Mouse (Mus musculus): ENCODE results near the gene Mtif2. TPM values are rescaled to one million over a fixed set of nuclear protein-coding genes. Genes with fewer than 3 reads are reported as not detected.

Gene Mtif2
- polyA plus RNA-seq, 1 experiment: not detected

- TF ChIP-seq POLR2A (IDR thresholded peaks at IDR 0.05; ENCODE audit: insufficient read depth, low read depth, low read length): no peak
- no peak for TF ChIP-seq CTCF (IDR thresholded peaks at IDR 0.05; ENCODE audit: insufficient read depth, low read depth, low read length)
- peak overlapping the region; percentile 83 for H3K4me3 ChIP-seq (ENCODE audit: insufficient read depth, low read depth, low read length)
- peak overlapping the region; percentile 92; the same call in 1 of the 2 replicates for H3K27ac ChIP-seq (ENCODE audit: insufficient read depth, low read depth, low read length)
- no peaks in the 10 kb centered on the region; the same call in 1 of the 2 replicates for H3K4me1 ChIP-seq (ENCODE audit: control insufficient read depth, insufficient read depth, low read length)
- 23% methylated on average over 23 of the region's 23 CpGs for WGBS
Measured at GRCm38 (mm10) chr11:29548504-29549424, 22.6 kb downstream of the Mtif2 start.

- H3K27ac ChIP-seq (ENCODE audit: insufficient read depth, low read depth, low read length): no peak overlapping the region
- no peaks in the 10 kb centered on the region; the same call in 1 of the 2 replicates for H3K4me1 ChIP-seq (ENCODE audit: control insufficient read depth, insufficient read depth, low read length)
- TF ChIP-seq POLR2A (IDR thresholded peaks at IDR 0.05; ENCODE audit: insufficient read depth, low read depth, low read length): no peak
- no peak overlapping the region for H3K4me3 ChIP-seq (ENCODE audit: insufficient read depth, low read depth, low read length)
- WGBS: 59% methylated on average over 1 of the region's 1 CpGs
Measured at GRCm38 (mm10) chr11:29549425-29549778, 23.2 kb downstream of the Mtif2 start.

- Histone ChIP-seq H3K4me3 (ENCODE audit: insufficient read depth, low read depth, low read length) (no peak overlapping the region), H3K4me1 (ENCODE audit: control insufficient read depth, insufficient read depth, low read length) (no peaks in the 10 kb centered on the region), H3K27ac (ENCODE audit: insufficient read depth, low read depth, low read length) (no peak overlapping the region)
- WGBS: 91% methylated on average over 9 of the region's 9 CpGs
- no peak for TF ChIP-seq POLR2A (IDR thresholded peaks at IDR 0.05; ENCODE audit: insufficient read depth, low read depth, low read length)
- TF ChIP-seq CTCF (IDR thresholded peaks at IDR 0.05; ENCODE audit: insufficient read depth, low read depth, low read length): no peak
Measured at GRCm38 (mm10) chr11:29560452-29560851, 34.2 kb downstream of the Mtif2 start.

GRCm38 (mm10) chr11:29560990-29561389 is 34.8 kb downstream of the Mtif2 start:
- H3K4me3 ChIP-seq (ENCODE audit: insufficient read depth, low read depth, low read length): no peak overlapping the region
- no peak overlapping the region for H3K27ac ChIP-seq (ENCODE audit: insufficient read depth, low read depth, low read length)
- no peaks in the 10 kb centered on the region for H3K4me1 ChIP-seq (ENCODE audit: control insufficient read depth, insufficient read depth, low read length)
- TF ChIP-seq CTCF (IDR thresholded peaks at IDR 0.05; ENCODE audit: insufficient read depth, low read depth, low read length) (no peak), POLR2A (IDR thresholded peaks at IDR 0.05; ENCODE audit: insufficient read depth, low read depth, low read length) (no peak)
- 85% methylated on average over 3 of the region's 3 CpGs for WGBS

GRCm38 (mm10) chr11:29563406-29563805 is 37.2 kb downstream of the Mtif2 start:
- Histone ChIP-seq H3K4me1 (ENCODE audit: control insufficient read depth, insufficient read depth, low read length) (no peaks in the 10 kb centered on the region), H3K27ac (ENCODE audit: insufficient read depth, low read depth, low read length) (no peak overlapping the region), H3K4me3 (ENCODE audit: insufficient read depth, low read depth, low read length) (no peak overlapping the region)
- 89% methylated on average over 2 of the region's 2 CpGs for WGBS
- TF ChIP-seq POLR2A (IDR thresholded peaks at IDR 0.05; ENCODE audit: insufficient read depth, low read depth, low read length) (no peak), CTCF (IDR thresholded peaks at IDR 0.05; ENCODE audit: insufficient read depth, low read depth, low read length) (no peak)

- no peaks in the 10 kb centered on the region for H3K4me1 ChIP-seq (ENCODE audit: control insufficient read depth, insufficient read depth, low read length)
- H3K4me3 ChIP-seq (ENCODE audit: insufficient read depth, low read depth, low read length): no peak overlapping the region
- H3K27ac ChIP-seq (ENCODE audit: insufficient read depth, low read depth, low read length): no peak overlapping the region
- TF ChIP-seq POLR2A (IDR thresholded peaks at IDR 0.05; ENCODE audit: insufficient read depth, low read depth, low read length): no peak
- 75% methylated on average over 3 of the region's 3 CpGs for WGBS
Measured at GRCm38 (mm10) chr11:29571536-29571935, 45.3 kb downstream of the Mtif2 start.

- TF ChIP-seq POLR2A (IDR thresholded peaks at IDR 0.05; ENCODE audit: insufficient read depth, low read depth, low read length): no peak
- no peak for TF ChIP-seq CTCF (IDR thresholded peaks at IDR 0.05; ENCODE audit: insufficient read depth, low read depth, low read length)
- no peak overlapping the region for H3K4me3 ChIP-seq (ENCODE audit: insufficient read depth, low read depth, low read length)
- 83% methylated on average over 2 of the region's 2 CpGs for WGBS
Measured at GRCm38 (mm10) chr11:29572656-29573055, 46.4 kb downstream of the Mtif2 start.

GRCm38 (mm10) chr11:29579610-29580009 is 53.4 kb downstream of the Mtif2 start:
- Histone ChIP-seq H3K27ac (ENCODE audit: insufficient read depth, low read depth, low read length) (no peak overlapping the region), H3K4me1 (ENCODE audit: control insufficient read depth, insufficient read depth, low read length) (no peaks in the 10 kb centered on the region), H3K4me3 (ENCODE audit: insufficient read depth, low read depth, low read length) (no peak overlapping the region)
- no peak for TF ChIP-seq POLR2A (IDR thresholded peaks at IDR 0.05; ENCODE audit: insufficient read depth, low read depth, low read length)
- no peak for TF ChIP-seq CTCF (IDR thresholded peaks at IDR 0.05; ENCODE audit: insufficient read depth, low read depth, low read length)

More at GRCm38 (mm10) chr11:29572656-29573055, 46.4 kb downstream of the Mtif2 start:
- Histone ChIP-seq H3K4me1 (ENCODE audit: control insufficient read depth, insufficient read depth, low read length) (no peaks in the 10 kb centered on the region), H3K27ac (ENCODE audit: insufficient read depth, low read depth, low read length) (no peak overlapping the region)

Other genes starting within 250 kb of the Mtif2 start
- gene Ccdc88a, start 152.8 kb upstream of the Mtif2 start, polyA plus RNA-seq (2012; ENCODE audit: insufficient read depth, insufficient read length, low replicate concordance, missing spikeins): 43.0 TPM in 1 of 2 replicates, not detected in the other
- gene Prorsd1, start 11.4 kb upstream of the Mtif2 start, polyA plus RNA-seq (2012; ENCODE audit: insufficient read depth, insufficient read length, low replicate concordance, missing spikeins): not detected in 2 replicates
- gene Clhc1, start 21.5 kb downstream of the Mtif2 start, polyA plus RNA-seq (2012; ENCODE audit: insufficient read depth, insufficient read length, low replicate concordance, missing spikeins): not detected in 2 replicates
- gene Rps27a, start 21.7 kb downstream of the Mtif2 start, polyA plus RNA-seq (2012; ENCODE audit: insufficient read depth, insufficient read length, low replicate concordance, missing spikeins): 1,253 TPM in 1 of 2 replicates, not detected in the other
- 230 and 407 TPM in 2 replicates for gene Rtn4, start 166.5 kb downstream of the Mtif2 start, polyA plus RNA-seq (2012; ENCODE audit: insufficient read depth, insufficient read length, low replicate concordance, missing spikeins)